Mouse (Mus musculus) urinary bladder, adult 18-20 months (tissue): ENCODE data around the gene Pbld2.

ENCODE experiments used
- DNase-seq, 2 experiments: peaks; one replicate each; pipeline ENCODE4 v3.0.0; 2022; ENCODE audit warnings: low spot score in 2 of 2, mixed read lengths in 2 of 2

The Pbld2 gene

DNA sequence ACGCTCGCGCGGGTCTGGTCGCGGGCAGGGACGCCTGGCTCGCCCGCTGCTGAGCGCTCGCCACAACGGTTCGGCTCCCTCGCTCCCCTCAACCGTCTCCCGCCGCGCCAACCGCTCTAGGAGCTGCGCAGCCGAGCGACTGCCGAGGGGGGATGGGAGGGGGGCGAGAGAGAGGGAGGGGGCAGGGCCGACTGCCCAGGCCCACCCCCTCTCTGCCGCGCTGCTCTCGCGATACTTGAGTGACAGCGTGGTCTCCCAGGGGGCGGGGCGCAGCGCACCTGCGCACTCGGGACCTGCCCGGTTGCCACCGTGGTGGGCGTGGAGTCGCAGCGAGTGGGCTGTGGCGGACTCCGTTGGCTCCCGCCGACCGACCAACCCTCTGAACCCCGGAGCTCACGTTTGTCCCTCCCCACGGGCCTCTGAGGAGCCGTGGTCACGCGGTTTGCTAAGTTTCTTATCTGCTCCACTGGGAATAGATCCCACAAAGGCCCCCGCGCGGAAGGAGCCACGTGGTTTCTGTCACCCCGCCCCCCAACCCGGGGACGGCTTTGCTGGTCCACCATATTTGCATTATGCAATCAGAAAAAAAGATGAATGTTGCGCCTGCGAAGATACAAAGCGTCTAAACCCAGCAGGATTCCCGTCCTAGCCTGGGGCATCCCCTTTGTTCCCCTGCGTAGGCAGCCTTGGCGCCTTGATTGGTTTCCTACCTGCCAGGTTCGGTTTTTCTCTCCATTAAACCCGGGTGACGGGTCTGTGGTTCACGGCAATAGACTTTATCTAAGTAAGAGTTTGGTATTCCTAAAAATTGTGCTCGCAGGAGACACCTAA, at the start of gene Pbld2, which contains the start of gene Hnrnph3:
Gene Pbld2, plus strand, starts transcription at position 567 of the 831 bp plus-strand sequence.
Gene Hnrnph3, minus strand, starts transcription at position 469 of the 831 bp plus-strand sequence.
- DNase-seq, result peak; percentile 96 to 98

GRCm38 (mm10) chr10:62979667-62980038, 44.5 kb upstream of the Pbld2 start:
- DNase-seq, result no peak

DNA sequence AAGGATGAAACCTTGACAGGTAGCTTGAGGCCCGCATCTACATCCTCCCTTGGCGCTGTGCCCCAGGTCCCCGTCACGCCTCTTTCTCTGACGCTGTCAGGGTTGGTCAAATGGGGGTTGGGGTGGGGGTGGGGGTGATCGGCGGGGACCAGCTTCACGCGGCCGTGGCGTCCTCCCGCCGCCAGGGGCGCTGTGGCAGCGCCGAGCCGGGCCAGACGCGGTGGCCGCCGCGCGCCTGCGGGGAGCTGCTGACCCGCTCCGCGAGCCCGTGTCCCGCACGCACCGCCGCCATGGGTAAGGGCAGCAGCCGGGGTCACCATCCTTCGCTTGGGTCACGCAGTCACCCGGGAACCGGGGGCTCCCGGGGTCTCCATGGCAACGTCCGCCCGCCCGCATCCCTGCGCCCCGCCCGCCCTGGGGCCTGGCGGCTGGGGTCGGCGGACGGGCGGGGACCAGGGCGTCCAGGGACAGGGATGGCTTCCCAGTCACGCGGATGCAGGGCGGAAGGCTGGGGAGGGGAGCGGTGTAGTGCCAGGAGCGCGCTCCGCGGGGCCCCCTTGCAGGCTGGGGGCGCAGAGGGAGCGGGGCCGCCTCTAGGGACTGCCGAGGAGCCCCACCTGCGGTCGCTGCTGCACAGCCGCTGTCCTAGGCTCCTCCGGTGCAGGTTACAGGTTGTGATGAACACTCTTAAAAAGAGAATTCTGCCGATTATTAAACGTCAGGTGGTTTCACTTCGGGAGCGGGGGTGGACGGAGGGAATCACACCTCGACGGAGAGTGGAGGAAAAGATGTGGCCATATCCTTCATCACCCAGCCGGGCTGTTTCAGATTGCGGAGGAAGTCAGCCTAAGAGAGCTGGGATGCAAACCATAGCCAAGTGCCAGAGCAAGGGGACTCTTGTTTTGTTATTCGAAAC, 43.8 kb upstream of the Pbld2 start, which contains the start of gene Rufy2:
Gene Rufy2, plus strand, starts transcription at position 185 of the 916 bp plus-strand sequence.
- peak; percentile 55 to 68 for DNase-seq

DNA sequence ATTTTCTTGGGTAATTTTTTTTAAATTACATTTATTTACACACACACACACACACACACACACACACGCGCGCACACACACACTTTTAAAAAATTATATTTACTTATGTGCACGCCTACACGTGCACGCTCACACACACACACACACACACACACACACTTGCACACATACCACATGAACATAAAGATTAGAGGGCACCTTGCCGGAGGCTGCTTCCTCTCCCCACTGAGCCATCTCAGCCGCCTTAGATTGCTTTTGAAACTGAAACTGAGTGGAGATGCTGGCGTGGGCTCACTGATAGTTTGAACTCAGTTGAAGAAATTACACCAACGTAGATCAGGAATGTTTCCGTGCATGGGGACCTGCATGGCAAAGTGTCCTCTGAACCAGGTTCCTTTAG, 40.0 kb upstream of the Pbld2 start:
- no peak for DNase-seq

DNA sequence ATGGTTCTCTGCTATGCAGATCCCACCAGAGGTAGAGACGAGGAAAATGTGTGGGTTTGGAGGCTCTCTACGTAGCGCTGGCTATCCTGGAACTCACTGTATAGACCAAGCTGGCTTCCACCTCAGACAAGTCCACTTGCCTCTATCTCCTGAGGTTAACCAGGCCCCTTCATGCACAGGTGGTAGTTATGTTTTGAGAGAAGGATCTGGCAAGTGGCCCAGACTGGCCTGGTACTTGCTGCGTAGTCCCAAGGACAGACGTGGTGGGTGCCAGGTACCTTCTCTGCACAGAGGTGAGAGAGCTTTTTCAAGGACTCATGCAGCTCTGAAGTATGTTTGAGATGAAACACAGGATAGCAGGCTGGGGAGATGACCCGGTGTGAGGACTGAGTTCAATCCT, 39.6 kb upstream of the Pbld2 start:
- no peak for DNase-seq

GRCm38 (mm10) chr10:62987341-62987740, 36.8 kb upstream of the Pbld2 start:
- no peak for DNase-seq

DNA sequence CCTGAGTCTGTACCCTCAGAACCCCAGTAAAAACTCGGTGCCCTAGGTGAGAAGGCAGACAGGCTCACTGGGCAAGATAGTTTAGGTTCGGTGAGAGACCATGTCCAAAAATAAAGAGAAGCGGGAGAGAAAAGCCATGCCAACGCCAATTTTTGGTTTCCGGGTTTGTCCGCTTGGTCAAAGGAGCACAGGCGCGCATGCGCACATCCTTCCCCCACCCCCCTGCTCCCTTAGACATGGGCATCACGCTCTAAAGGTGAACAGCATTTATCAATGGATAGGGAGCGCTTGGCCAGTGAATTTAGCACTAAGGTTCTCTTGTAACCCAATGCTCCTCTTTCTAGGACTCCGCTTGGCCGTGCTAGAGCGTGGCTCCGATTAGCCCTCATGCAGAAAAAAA, 33.5 kb upstream of the Pbld2 start:
- DNase-seq, result no peak

GRCm38 (mm10) chr10:62993991-62994390, 30.1 kb upstream of the Pbld2 start:
- DNase-seq, result no peak

GRCm38 (mm10) chr10:63000584-63000983, 23.5 kb upstream of the Pbld2 start:
- DNase-seq, result no peak

DNA sequence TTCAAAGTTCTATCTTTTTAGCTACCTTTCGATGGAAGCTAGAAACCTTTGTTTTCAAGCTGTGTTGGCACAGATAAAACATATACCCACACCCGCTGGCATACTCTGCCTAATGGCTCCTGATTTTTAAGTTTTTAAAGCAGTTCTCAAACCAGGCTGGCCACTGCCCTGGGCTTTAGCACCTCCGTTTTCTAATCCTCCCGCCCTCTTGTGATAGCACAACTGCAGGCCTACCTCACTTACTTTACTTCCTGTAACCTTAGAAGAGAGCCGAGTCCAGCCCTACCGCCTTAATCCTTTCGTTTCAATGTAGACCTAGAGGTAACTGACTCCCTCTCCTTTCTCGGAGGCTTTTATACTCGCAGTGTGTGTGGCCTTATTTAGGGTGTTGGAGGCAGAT, 20.9 kb upstream of the Pbld2 start:
- DNase-seq, result no peak

DNA sequence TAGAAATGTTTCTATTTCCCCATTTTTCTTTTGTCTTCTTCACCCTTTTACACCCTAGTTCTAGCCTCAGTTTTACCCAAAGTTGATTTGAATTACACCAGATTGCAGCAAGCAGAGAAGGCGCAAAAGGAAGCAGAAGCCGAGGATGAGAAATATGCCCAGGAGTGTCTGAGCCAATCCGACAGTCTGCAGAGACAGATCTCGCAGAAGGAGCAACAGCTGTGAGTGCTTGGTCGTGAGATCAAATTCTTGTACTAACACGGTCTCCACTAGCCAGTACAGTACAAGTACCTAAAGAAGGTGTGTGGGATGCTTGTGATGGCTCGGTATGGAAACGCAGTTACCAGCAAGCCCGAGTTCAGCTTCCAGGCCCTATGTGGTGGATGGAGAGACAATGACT, 19.6 kb upstream of the Pbld2 start:
- no peak for DNase-seq

- DNase-seq, result no peak
Observed at GRCm38 (mm10) chr10:63008193-63008592, 15.9 kb upstream of the Pbld2 start.

- no peak for DNase-seq
Observed at GRCm38 (mm10) chr10:63010268-63010667, 13.8 kb upstream of the Pbld2 start.

GRCm38 (mm10) chr10:63011556-63011955, 12.6 kb upstream of the Pbld2 start:
- DNase-seq, result no peak

DNA sequence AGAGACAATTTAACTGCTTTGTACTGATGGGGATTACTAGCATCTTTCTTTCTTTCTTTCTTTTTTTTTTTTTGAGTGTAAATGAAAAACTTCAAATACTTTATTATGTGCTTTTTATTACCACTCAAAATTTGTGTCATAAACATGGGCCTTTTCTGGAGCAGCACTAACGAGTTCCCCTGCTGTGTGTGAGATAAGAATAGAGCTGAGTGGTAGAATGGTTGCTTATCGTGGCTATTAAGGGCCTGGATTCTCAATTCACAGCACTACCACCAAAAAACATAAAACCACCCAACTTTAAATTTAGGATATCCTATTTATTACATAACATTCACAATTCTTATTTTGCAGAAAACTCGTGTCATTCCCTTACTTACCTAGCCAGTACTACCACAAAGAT, 10.6 kb upstream of the Pbld2 start:
- DNase-seq, result no peak

DNA sequence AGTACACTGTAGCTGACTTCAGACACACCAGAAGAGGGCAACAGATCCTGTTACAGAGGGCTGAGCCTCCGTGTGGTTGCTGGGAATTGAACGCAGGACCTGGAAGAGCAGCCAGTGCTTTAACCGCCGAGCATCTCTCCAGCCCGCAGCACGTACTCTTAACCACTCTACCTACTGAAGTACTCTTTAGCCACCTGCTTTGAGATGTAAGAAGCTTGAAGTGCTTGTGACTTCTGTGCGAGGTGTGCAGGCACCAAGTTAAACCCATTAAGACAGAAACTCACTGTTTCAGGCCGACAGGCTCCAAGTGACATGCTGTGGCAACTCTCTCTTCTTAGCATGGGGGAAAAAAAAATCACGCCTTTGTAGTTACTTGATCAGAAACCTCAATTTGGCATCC, 9.9 kb upstream of the Pbld2 start:
- DNase-seq, result no peak

DNA sequence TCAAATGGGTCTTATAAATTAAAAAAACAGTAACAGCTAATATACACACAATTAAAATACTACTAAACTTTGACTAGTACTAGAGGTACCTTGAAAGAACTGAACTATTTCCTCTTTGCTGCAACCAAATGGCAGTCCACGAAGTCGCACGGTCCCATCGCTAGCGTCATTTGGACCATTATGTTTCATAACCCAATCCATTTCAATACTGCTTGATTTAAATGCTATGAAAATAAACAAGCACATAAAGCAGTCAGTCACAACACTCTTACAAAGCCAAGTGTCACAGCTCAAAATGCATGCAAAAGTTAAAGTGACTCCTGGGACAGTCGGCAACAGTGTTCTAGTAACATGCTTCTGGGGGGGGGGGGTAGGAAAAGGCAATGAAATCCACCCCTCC, 4.8 kb upstream of the Pbld2 start:
- DNase-seq, result no peak

GRCm38 (mm10) chr10:63021702-63022101, 2.4 kb upstream of the Pbld2 start:
- no peak for DNase-seq

DNA sequence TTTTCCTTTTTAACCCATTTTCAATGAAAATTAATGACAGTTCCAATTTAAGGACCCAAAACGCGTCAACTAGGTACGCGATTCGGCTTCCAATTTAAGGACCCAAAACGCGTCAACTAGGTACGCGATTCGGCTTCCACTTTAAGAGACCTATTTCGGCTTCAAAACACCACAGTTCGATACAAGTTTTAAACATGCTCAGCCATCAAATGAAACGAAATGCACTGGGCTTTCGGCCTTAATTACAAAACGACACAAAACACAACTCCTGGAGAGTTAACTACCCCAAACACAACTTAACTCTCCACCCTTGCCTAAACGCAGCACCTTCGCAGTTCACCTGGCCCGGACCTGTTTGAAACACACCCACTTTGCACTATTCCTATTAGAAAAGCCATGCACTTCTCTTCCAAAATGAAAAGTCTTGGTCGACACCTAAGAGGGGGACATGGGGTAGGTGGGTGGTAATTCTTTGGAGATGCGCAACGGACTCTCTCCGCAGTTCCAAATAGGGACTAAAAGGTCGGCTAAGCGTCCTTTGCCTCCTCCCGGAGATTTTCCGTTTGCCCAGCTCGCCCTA, 1.5 kb upstream of the Pbld2 start:
- DNase-seq, result no peak

DNA sequence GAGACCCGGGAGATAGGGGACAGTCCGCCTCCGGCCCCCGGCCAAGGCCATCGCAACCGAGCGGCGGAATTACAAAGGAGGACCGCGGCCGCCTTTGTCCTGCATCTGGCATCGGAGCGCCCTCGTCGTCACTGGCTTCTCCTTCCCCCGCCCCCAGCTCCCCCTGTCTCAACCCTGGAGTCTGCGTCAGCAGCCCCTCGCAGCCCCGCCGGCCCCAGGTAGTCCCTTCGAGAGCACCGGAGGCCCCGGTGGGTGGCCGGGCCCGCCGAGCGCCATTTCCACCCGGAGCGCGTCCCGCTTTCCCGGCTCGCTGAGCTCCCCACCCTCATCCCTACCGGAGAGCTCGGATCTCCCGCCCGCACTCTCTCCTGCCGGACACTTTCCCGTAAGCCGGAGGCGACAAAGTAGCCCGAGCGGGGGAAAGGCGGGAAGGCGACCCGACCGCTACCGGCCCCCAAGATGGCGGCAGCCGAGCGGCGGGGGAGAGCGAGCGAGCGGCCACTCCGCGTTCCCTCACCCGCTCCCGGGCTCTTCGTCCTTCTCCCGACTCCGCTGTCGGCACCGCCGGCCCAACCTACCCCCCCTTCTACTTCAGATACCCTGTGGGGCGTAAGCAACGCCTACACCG, 880 bp upstream of the Pbld2 start:
- DNase-seq, result peak; percentile 62 to 73

GRCm38 (mm10) chr10:63024580-63024910, 430 bp downstream of the Pbld2 start:
- peak in 1 of 2 experiments; percentile 56 for DNase-seq

DNA sequence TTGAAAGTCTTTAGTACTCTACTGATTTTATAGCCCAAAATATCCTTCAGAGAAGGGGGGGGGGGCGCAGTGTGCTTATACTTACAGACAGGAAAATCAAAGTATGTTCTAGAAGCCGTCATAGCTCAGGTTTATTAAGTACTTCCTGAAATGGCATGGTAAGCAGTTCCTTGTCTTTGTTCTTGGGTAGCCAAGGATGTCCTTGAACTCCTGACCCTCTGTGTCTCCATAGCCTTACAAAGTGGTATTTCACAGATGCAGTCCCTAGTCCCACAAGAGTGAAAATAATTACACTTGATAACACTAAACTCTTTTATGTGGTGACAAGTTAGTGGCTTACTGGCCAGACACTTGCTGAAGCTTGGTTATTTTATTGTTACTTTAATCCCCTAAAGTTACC, 901 bp downstream of the Pbld2 start:
- DNase-seq, result no peak
